Mouse (Mus musculus) lung, adult 2 months (tissue): Measurements from ENCODE around the gene Akr1b7.

ENCODE experiments used
- CTCF ChIP-seq: fragments of 200-500 bp; IDR thresholded peaks from 2 replicates; pipeline ENCODE4 v1.5.1; 2011; ENCODE audit warnings: mild to moderate bottlenecking, low read length, control low read depth; ENCODE audit not compliant: insufficient read depth
- POLR2A ChIP-seq: fragments of 200-500 bp; IDR thresholded peaks from 2 replicates; pipeline ENCODE4 v1.6.1; 2011; ENCODE audit warnings: low read depth, mild to moderate bottlenecking, control low read depth, low read length, borderline replicate concordance; ENCODE audit errors: extremely low read depth

- TF ChIP-seq CTCF (no peak), POLR2A (no peak)
Observed at GRCm38 (mm10) chr6:34441556-34442257, 29.6 kb downstream of the Akr1b7 start.
